Mouse (Mus musculus) left cerebral cortex, adult 11 months (tissue): ENCODE results near the gene Syngr2.

Experiments
- DNase-seq: peaks from one replicate; pipeline ENCODE4 v3.0.0; 2022; ENCODE audit warnings: low spot score

Gene Syngr2

DNA sequence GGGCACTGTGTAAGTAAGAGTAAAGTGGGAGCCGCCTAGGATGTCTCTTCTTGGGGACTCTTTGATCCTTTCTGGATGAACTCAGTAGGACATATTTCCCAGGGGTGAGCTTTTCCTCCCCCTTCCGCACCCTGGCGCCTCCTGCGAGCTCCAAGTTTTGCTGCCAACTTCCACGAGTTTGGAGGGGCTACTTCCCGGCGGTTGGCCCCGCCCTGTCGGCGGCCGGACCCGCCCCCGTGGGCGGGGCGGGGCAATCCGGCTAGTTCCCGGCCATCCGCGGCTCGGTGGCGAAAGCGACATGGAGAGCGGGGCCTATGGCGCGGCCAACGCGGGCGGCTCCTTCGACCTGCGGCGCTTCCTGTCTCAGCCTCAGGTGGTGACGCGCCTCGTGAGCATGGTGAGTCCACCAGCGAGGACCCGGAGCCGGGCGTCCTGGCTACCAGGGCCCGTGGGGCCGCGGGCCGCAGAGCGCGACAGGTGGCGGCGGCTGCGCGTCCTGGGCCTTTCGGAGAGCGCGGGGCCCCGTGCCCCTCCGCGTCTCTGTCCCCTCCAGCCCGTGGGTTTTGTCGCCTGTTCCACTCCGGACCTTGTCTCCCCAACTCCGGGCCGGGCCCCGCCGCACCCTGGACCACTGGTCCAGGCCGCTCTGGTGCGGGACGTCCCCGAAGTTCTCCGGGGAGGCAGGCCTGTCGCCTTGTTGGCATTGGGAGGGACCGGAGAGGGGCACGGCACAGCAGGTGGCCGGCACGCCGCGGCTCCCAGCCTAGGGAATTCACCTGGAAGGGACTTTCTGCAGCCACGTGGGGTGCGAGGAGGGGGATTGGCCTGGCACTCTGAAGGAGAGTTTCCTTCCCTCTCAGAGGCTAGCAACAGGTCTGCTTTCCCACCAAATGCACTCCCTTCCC is at the start of gene Syngr2, which contains the start of gene Gm20708:
Syngr2 (plus strand) TSS at position 262 of the 905 bp plus-strand sequence.
Gm20708 (plus strand) TSS at position 262 of the 905 bp plus-strand sequence.
- DNase-seq = no peak

DNA sequence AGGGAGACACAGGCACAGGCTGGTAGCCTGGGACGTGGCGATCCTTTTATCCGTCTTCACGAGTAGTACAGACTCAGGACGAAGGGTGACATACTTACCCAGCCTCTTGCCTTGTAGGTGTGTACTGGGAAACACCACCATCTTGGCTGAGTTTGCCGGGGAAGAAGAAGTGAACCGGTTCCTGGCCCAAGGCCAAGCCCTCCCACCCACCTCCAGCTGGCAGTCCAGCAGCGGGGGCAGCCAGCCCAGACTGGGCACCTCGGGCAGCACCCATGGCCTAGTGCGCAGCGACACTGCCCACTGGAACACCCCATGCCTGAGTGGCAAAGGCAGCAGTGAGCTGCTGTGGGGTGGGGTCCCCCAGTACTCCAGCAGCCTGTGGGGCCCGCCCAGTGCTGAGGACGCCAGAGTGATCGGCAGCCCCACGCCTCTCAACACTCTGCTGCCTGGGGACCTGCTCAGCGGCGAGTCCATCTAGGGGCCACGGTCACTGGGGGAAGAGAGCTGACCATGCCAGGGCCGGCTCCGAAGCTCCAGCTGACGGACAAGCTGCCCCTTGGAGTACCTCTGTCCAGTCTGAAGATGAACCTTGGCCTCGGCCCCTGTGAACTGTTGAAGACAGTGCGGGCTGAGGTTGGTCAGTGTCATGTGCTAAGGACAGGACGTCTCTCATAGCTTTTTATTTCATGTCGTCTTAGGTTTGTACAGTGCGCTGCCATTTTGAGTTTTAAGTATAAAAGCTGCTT is 48.9 kb upstream of the Syngr2 start:
- DNase-seq = no peak

DNA sequence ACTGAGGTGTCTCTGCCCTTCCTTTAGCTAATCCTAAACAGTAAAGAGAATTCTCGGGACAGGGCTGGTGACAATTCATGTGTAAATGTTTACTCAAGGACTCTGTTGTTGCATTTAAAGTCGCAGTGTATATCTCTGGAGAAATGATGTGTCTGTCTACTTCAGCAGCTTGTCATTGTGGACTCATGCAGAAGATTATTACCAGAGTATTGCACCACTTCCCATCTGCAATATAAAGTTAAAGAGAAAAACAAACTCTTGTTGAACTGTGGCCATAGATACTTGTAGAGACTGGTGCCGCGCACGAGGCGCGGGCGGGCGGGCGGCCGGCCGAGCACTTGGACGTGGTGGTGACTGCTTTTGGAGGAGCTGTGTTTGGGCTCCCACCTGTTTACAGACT is 47.7 kb upstream of the Syngr2 start:
- DNase-seq = no peak

DNA sequence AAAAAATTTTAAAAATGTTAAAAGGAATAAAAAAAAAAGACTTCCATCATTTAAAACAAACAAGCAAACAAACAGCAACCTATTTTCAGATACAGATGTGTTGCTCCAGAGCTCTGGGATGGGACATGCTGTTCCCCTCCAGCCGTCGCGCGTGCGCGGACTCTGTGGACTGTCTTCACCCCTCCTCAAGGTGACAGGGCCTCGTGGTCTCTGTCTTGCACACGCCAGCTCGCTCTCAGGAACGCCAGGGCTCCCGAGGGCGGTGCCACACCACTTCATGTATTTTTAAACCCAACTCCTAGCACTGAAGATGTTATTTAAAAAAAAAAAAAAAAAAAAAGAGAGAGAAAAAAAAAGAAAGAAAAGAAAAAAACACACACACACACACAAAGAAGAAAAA is 47.2 kb upstream of the Syngr2 start:
- DNase-seq = no peak

DNA sequence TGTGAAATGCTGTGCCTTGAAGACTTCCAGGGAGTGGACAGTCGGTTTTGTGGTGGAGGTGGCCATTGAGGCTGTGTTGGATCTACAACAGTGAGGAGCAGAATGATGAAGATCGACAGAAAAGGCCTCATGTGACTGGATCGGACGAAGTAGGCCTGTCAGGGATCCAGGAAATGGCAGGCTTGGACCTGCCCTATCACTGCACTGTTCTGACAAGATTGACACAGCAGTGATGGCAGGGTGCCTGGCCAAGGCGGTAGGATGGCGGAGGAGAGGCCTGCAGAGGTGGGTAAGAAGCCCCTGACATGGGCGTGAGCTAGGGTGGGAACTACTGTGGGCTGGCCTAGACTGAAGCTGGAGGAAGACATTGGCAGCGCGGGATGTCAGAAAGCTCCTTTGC is 45.1 kb upstream of the Syngr2 start:
- no peak for DNase-seq

DNA sequence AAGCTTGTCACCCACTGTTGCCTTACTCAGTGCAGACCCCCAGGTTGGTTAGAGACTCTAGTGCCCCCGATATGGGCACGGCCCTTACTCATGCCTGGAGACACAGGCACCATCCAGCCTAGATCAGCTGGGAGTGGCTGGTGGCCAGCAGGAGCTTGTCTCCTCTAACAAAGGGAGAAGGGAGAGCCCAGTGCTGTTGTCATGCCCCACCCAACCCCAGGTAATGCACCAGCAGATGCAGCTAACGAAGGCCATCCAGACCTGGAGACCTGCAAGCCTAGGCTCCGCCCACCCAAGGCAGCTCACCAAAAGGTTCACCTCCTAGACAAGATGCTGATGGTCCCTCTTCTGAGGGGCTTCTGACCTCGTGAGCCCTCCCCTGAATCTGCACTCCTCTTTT is 44.1 kb upstream of the Syngr2 start:
- no peak for DNase-seq

DNA sequence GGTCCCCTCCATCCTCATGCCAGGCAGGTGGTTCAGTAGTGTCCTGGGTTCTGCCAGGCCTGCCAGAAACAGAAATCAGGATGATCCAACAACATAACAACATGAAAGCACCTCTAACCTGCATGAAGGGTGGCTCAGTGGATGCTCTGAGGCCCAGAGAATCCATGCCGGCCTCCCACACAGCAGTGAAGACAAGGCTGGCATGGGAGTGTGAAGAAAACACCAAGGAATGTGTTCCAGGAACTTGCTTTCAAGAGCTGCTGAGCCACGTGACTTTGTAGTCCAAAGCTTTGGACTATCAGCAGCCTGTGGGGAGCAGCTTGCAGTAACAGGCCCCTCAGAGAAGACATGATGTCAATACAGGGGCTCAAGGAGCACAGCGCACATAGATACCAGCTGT is 43.2 kb upstream of the Syngr2 start:
- no peak for DNase-seq

DNA sequence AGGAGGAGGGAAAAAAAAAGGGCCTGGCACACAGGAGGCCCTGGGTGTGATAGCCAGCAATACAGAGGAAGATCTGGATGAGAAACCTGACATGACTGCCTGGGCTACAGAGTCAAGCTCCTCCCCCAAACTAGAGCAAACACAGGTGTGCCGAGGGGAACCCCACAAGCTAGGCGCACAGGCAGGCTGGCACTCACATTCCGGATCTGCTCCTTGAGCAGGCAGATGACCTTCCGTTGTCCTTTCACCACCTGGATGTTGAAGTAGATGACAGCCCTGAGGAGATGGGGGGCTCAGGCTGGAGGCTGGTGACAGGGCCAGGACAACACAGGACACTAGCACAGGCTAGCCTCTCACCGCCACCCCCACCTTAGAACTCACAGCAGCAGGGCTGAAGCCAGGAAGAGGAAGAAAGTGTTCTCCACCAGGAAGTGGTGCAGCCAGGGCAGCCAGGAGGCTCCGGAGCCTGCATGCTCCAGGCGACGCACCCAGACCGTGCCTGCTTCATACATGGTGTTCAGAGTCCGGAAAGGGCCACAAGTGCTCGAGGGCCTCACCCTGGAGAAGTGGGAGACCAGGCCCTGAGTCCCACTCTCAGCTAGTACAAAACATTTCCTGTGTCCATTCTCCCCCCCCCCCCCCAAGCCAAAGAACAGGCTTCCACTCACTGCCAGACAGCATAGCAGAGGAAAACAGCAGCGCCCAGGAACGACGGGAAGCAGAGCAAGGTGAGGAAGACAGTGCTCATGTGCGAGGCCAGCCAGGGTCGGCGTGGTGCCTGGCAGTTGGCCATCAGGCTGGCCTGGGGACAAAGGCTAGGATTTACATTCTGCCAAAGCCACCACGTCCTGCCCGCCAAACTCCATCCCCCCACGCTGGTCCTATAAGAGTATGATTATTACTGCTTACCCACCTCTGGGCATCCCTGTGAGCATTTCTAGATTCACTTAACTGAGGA is 40.5 kb upstream of the Syngr2 start:
- DNase-seq = no peak

DNA sequence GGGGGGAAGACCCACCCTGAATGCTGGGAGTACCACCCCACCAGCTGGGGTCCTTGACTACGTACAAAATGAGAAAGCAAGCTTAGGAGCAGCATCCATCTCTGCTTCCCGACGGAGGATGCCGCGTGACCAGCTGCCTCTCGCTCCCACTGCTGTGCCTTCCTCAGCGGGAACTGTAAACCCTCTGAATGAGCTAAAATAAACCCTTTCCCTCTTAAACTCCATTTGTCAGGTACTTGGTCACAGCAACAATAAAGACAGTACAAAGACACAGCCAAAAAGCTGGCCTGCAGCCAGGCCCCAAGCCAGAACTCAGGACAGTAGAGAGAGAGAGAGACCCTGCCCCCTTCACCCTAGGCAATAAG is 39.8 kb upstream of the Syngr2 start:
- no peak for DNase-seq

DNA sequence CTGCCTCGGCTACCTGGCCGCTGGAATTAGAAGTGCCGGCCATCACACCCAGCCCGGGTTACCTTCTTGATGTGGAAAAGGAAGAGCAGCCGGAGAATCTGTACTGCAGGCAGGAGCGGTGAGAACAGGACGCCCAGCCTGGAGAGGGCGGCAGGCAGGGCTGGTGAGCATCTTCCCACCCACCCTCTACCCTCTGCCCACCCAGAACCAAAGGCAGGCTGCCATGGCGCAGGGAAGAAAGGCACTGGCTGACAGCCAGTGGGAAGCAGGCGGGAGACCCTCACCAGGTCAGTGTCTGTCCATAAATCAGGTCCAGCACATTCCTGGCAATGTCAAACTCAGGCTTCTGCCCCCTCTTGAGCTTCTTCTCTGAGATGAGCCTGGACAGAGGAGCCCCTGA is 39.1 kb upstream of the Syngr2 start:
- no peak for DNase-seq

DNA sequence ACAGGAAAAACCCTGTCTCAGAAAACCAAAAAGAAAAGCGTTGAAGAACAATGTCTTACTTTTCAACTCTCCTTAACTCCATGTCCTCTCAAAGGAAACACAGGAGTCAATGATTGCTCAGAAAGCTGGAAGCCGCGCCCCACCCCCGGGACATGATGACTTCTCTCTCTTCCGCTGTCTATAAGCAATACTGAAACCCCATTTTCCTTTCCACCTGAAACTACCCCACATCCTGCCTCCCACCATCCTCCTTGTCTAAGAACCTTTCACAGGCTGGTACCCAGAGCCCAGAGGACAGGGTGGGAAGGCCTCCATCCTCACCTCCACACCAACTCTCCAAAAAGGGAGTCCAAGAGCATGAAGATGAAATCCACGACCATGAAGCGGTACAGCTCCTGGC is 37.1 kb upstream of the Syngr2 start:
- DNase-seq = no peak

DNA sequence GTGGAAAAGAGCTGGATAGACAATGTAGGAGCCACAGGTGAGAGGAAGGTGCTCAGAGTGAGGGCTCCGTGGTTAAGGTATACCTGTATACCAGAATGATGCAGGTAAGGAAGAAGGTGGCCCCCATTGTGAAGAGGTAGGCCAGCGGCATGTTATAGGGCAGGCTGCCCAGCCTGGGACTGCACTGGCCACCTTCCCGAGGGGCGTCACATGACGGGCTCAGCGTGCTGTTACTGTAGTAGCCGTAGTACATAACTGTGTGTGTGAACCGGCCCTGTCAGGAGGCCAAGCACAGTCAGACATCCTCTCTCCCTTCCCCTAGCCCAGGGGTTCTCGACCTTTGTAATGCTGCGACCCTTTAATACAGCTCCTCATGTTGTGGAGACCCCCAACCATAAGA is 34.5 kb upstream of the Syngr2 start:
- DNase-seq = no peak

DNA sequence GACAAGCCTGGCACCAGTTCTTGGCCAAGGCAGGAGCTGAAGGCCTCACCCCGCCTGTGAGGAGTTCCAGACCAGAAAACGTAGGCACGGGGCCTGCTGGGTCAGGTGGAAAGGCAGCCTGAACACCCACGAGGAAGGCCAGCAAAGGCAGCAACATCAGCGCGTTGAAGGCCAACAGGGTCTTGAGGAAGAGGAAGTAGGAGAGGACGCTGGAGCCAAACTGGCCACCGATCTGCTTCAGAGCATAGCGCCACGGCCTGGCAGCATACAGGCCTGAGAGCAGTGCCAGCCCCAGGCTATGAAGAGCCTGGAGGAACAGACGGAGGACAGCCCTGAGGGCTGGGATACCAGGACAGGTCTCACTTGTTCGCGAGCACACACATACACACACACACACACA is 33.9 kb upstream of the Syngr2 start:
- DNase-seq = no peak

DNA sequence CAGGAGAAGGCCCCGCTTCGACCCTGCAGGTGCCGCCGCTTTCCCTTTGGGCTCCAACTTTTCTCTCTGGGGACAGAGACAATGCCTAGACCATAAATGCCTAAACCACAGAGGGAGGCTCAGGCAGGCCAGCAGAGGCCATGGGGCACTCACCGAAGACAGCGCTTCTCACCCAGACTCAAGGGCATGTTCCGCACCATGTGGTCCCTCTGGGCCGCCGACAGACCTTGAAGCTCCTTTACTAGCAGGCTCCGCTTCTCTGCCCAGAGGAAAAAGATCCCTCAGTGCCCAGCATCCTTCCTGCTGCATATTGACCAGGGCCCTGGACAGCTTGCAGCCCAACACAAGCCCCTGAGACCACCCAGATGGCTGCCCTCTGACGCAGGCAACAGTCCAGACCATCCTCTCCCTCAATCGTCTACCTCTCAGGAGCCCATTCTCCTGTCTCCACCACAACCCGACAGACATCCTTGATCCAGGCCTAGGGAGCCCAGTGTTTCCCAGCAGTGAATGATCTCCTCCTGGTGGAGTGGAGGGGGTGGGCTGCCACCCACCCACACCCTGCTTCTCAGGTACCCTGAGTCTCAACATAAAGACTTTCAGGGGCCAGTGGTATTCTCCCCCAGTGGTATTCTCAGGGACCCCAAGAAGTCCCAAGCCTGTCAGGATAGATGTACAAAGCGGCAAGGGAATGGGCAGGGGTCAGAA is 33.2 kb upstream of the Syngr2 start:
- DNase-seq = no peak

DNA sequence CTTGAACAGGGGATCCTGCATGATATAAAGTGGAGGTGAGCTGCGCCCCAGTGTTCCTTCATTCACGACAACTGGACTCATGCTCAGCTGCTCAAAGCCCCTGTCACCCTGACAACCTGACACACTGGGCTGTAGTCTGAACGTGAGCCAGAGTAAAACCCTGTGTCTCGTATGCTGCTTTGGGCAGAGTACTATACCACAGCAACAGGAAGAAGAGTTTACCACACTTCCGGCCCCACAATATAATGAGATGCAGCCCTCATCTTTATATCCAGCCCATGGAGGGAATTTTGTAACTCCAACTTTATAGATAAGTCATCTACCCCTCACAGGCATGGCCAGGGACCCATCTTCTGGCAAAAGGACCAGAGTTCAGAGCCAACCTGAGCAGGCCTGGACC is 32.4 kb upstream of the Syngr2 start:
- DNase-seq = no peak

DNA sequence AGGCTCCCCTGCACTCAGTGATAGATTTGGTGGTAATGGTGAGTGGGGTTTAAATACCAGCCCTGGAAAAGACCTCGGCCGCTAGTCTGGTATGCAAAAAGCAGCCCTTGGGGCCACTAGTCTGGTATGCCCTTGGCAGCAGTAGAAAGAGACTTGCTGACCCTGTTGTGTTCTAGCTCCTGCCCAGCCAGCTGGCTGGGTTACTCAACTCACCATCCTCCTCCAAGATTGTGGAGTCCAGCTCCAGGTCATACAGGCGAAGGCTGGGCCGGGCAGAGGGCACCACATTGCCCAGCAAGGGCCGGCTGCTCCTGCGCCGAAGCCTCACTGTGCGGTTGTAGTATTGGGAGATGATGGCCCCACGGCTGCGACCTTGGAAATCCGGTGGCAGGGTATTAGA is 31.4 kb upstream of the Syngr2 start:
- no peak for DNase-seq

DNA sequence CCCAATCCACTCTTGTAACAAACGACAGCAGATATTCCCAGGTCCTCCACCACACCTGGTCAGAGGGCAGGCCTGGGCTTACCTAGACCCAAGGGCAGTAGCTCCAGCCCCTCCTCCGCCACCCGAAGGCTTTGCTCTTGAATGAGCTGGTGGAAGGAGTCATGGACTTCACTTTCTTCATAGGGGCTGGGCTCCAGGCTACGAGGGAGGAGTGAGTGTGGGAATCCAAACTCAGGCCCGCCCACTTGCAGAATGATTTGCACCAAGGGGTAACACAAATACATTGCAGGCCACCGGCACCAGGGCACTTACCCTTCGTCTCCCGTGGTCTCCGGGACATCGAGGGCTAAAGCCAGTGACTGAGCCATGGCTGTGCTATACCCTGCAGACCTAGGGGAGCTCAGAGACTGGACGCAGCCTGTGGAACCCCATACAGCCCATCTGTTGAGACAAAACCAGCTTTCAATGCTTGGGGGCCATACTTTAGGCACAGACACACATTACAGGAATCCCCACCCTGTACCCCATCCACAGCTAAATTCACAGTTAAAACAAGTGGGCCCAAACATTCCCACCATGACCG is 30.5 kb upstream of the Syngr2 start:
- no peak for DNase-seq

DNA sequence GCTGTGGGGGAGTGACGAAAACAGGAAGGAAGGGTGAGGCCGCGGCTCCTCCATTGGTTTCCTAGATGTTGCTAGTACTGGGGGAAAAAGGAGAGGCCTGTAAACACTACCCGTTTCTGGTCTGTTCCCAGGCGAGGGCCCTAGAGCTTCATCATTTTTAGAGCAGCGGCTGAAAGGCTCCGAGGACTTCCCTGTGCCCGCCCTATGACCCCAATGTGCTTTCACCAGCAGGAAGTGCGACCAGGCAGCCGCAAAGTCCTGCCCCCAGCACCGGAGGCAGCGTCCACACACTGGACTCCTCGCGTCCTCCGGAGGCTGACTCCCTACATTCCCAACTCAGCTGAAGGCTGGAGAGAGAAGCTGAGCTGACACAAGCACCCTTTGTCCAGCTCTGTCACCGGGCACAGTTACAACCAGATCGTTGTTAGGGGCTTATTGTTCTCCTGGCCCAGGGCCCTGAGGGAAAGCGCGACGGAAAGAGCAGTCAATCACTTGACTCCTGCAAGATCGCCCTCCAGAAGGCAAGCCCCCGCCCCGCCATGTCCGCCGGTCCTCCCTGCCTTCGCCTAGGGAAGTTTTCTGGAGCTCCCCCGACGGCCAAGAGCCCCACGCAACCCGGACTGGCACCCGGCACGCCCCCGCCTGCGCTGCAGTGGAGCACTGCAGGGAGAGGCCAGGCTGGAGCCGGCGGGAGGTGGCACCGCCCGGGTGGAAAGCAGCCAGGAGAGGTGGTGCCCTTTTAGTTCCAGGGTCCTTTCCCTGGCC is 29.9 kb upstream of the Syngr2 start:
- no peak for DNase-seq

DNA sequence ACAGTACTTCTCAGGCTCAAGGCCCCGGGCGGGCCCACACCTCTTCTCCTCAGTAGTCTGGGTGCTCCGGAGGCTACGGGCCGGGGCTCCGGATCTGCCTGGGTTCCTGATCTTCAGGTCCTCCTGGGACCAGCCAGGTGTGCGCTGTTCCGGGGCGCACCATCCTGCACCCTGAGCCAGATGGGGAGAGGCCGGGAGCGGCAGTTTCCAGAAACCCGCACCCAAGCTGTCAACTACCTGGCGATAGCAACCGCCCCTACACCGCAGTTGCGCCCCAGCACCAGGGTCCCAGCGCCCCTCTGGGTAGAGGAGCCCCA is 29.3 kb upstream of the Syngr2 start:
- DNase-seq = no peak

DNA sequence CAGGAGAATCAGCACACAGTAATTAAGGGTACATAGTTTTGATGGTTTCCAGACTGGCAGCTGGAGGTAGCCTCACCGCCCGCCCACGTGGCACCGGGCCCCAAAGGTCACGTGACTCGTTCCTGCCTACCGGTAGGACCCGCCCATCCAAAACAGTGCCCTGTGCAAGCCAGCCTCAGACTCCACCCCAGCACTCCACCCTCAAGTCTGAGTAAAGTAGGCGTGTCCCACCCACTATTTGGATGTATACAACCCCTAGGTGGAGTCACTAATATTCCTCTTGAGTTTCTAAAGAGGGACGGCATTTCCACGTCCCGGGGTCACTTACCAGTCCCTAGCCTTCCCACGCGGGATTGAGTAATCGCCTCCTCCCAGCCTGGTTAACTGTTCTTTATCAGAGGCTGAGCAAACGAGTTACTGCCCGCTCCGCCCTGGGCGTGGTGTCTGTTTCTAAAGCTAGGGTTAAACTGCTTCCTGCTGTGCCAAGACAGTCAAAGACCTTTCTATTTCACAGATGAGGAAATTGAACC is 28.8 kb upstream of the Syngr2 start:
- no peak for DNase-seq
